Mouse (Mus musculus): ENCODE results near the gene Abat.

The Abat gene

DNA sequence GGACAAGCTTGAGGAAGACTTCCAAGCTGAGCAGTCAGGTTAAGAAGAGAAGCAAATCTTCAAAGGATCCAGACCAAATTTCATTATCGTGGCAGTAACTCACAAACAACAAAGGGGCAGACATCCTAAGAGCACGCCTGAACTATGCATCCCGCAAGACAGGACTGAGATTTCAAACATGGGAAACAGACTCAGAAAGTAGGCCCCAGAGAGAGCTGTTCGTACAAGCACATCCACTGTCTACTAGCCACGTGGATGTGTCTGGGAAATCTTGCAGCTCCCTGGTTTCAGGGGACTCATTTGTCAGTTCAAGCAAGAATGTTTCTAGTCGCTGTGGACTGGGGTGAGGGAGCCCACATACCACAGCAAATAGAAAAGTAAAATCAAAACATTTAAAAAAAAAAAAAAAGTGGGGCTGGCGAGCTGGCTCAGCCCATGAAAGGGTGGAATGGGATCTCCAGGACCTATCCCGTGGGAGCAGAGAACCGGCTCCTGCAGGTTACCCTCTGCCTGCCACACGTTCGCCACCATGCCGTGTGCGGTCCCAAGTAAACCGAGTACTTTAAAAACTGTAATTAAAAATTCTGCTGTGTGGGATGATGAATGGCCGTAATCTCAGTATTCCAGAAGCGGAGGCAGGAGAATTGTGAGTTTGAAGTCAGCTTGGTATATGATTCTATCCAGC, 11.1 kb downstream of the Abat start:
- POLR2A ChIA-PET, result interaction anchor here (0.6 to 3.2 kb wide), 36 partner anchors 9 to 297 kb away, joined by 3 to 23 read pairs (median 4); partner anchors contain the start of genes Carhsp1 (in 3 of the 4), Mettl22 (in 3 of the 4) and Abat (in 2 of the 4)
- CTCF ChIA-PET, result interaction anchor here in 2 of 4 experiments (0.7 to 1.3 kb wide), 3 partner anchors 9 to 152 kb away, joined by 5 to 6 read pairs (median 6); partner anchors contain the start of gene Mettl22 (in 1 of the 2)

GRCm38 (mm10) chr16:8525293-8525692, 12.1 kb downstream of the Abat start:
- CTCF ChIA-PET, result no interaction called here
- POLR2A ChIA-PET, result interaction anchor here in 3 of 4 experiments (0.5 to 3.2 kb wide), 13 partner anchors 8 to 238 kb away, joined by 3 to 23 read pairs (median 11); partner anchors contain the start of genes Carhsp1 (in 3 of the 3), Abat (in 2 of the 3) and Mettl22 (in 1 of the 3)

- POLR2A ChIA-PET, result interaction anchor here in 2 of 4 experiments (0.9 to 3.2 kb wide), 8 partner anchors 9 to 146 kb away, joined by 3 to 23 read pairs (median 14); partner anchors contain the start of genes Abat (in 2 of the 2), Carhsp1 (in 2 of the 2) and Mettl22 (in 1 of the 2)
These were observed 12.6 kb downstream of the Abat start for GRCm38 (mm10) chr16:8525877-8526276.

DNA sequence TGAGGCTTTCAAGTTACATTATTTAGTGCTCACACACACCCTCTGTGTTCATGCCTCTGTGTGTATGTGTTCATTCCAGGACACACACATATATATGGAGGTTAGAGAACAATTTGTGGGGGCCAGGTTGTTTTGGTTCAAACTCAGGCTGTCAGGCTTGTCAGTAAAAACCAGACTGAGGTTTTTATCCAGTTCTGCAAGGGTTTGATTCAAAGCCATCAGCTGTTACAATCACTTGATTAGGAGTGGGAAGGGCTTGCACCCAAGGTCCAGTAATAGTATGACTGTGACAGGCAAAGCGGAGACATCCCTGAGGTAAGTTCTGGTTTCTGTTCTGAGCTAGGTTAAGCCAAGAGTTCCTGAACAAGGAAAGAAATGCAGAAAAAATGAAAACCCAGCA, 16.2 kb downstream of the Abat start:
- ChIA-PET POLR2A (interaction anchor here in 3 of 4 experiments (0.8 to 1.9 kb wide), 9 partner anchors 13 to 59 kb away, joined by 3 to 7 read pairs (median 4); partner anchors contain the start of genes Abat (in 1 of the 3) and Mettl22 (in 1 of the 3)), CTCF (no interaction called here)

More at GRCm38 (mm10) chr16:8525877-8526276, 12.6 kb downstream of the Abat start:
- CTCF ChIA-PET, result no interaction called here

GRCm38 (mm10) chr16:8530018-8530417, 16.8 kb downstream of the Abat start:
- ChIA-PET CTCF (no interaction called here), POLR2A (interaction anchor here in 3 of 4 experiments (0.8 to 1.9 kb wide), 14 partner anchors 10 to 142 kb away, joined by 3 to 7 read pairs (median 4); partner anchors contain the start of genes Abat (in 1 of the 3), Carhsp1 (in 1 of the 3) and Mettl22 (in 1 of the 3))

DNA sequence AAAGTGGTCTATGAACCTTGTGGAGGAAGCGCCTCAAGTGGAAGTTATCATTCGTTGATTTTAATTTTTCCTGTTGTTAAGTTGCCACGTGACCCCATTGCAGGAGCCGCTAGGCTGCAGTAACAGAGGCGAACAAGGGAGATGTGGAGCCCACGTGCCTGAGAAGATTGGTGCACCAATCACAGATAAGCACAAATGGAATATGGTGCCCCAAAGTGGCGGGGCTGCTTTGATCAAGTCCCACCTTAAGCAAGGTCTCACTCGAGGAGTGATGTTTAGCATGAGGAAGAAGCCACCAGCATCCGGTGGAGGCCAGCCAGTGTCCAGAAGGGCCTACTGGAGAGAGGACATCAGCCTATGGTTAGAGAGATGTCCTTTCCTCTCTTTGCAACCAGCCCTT, 19.2 kb downstream of the Abat start:
- CTCF ChIA-PET, result interaction anchor here (0.7 to 1.5 kb wide), 8 partner anchors 14 to 463 kb away, joined by 3 to 7 read pairs (median 4); no protein-coding TSS in a partner anchor

GRCm38 (mm10) chr16:8532894-8533293, 19.7 kb downstream of the Abat start:
- ChIA-PET CTCF (interaction anchor here (0.6 to 1.5 kb wide), 11 partner anchors 9 to 463 kb away, joined by 3 to 14 read pairs (median 4); no protein-coding TSS in a partner anchor), POLR2A (interaction anchor here in 3 of 4 experiments (0.6 to 4.8 kb wide), 22 partner anchors 8 to 139 kb away, joined by 3 to 29 read pairs (median 6); partner anchors contain the start of genes Carhsp1 (in 3 of the 3), Mettl22 (in 2 of the 3) and Abat (in 1 of the 3))

More for the DNA sequence above, 19.2 kb downstream of the Abat start:
- POLR2A ChIA-PET, result interaction anchor here in 3 of 4 experiments (0.9 to 4.8 kb wide), 24 partner anchors 8 to 140 kb away, joined by 3 to 29 read pairs (median 6); partner anchors contain the start of genes Carhsp1 (in 3 of the 3), Mettl22 (in 2 of the 3) and Abat (in 1 of the 3)

- POLR2A ChIA-PET, result interaction anchor here in 3 of 4 experiments (0.6 to 4.8 kb wide), 22 partner anchors 8 to 238 kb away, joined by 3 to 29 read pairs (median 6); partner anchors contain the start of genes Carhsp1 (in 3 of the 3), Mettl22 (in 2 of the 3) and Abat (in 1 of the 3)
- CTCF ChIA-PET, result interaction anchor here (0.6 to 1.5 kb wide), 11 partner anchors 10 to 462 kb away, joined by 3 to 14 read pairs (median 4); no protein-coding TSS in a partner anchor
These were observed 20.2 kb downstream of the Abat start for GRCm38 (mm10) chr16:8533477-8533876.

DNA sequence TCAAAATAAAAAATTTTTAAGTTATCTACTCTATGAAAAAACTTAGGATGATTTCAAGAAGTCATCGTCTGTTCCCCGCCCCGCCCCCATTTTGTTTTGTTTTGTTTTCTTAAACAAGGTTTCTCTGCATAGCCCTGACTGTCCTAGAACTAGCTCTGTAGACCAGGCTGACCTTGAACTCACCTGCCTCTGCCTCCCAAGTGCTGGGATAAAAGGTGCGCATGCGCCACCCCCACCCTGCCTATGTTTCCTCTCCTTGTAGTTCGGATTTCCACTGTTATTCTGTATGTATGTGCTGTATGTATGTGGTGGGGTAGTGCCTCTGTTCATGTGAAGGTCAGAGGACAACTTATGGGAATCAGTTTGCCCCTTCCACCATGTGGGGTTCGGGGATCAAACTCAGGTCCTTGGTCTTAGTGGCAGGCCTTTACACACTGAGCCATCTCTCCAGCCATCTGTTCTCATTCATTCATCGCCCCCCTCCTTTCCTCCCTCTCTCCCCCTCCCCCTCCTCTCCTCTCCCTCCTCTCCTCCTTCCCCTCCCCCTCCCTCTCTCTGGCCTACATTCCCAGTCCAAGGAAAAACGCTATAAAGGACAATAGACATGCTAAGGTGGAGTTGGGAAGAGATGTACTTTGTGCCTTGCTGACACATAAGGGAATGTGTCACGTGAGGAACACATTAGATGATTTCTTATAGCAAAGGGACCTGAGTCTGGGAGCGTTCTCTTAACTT, 21.4 kb downstream of the Abat start:
- ChIA-PET POLR2A (interaction anchor here in 2 of 4 experiments (0.8 to 4.8 kb wide), 13 partner anchors 10 to 237 kb away, joined by 3 to 23 read pairs (median 6); partner anchors contain the start of gene Carhsp1 (in 1 of the 2)), CTCF (interaction anchor here in 2 of 4 experiments (0.6 to 1.2 kb wide), 2 partner anchors 75 to 544 kb away, joined by 3 to 4 read pairs; no protein-coding TSS in a partner anchor)

DNA sequence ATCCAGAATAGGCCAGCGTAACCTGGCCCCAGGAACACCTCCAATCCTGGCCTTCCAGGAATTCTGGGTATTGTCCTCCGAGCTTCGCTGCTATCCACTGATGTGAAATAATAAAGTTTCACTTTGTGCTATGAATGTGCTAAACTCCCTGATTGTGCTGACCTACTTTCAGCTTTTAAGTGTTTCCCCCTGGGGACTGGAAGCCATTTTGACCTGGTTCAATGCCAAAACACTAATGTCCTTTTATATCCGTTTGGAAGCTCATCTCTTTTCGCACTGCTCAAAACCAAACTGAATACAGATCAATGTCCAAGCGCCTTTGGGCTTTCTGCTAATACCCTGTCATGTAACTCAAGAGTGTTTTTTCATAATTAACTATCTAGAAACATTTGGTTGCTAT, 22.2 kb downstream of the Abat start:
- ChIA-PET CTCF (no interaction called here), POLR2A (interaction anchor here in 2 of 4 experiments (0.8 to 4.8 kb wide), 8 partner anchors 10 to 124 kb away, joined by 3 to 23 read pairs (median 6); no protein-coding TSS in a partner anchor)

DNA sequence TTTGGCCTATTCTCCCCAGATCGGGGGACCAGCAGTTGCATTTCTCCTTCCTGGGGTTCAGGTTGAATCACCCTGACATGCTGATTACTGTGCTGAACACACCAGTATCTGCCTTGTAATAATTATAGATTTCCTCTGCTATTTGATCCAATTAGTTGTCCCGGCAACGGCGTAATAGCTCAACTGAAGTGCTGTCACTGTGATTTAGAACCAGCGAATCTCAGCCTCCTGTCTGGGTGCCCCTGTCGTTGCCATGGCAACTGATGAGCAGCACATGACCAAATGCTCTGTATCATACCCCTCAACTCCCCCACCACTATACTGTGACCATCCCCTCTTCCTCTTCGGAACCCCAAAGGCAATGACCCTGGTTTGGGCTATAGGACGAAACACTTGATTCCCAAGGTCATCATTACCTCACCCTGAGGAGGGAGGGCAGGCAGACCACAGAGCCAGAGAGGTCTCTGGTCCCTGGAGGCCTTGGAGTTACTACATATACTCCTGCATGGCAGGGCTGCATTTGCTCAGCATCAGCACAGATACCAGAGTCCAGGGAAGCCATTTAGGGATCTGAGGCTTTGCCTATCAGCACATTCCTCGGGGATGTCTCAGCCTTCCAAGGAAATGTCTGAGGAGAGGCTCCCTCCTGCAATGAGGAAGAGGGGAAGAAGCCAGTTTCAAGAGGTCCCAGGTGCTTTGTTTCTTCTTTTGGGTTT, 26.1 kb downstream of the Abat start:
- POLR2A ChIA-PET, result interaction anchor here in 3 of 4 experiments (0.7 to 1.8 kb wide), 8 partner anchors 9 to 127 kb away, joined by 3 to 5 read pairs (median 4); no protein-coding TSS in a partner anchor

DNA sequence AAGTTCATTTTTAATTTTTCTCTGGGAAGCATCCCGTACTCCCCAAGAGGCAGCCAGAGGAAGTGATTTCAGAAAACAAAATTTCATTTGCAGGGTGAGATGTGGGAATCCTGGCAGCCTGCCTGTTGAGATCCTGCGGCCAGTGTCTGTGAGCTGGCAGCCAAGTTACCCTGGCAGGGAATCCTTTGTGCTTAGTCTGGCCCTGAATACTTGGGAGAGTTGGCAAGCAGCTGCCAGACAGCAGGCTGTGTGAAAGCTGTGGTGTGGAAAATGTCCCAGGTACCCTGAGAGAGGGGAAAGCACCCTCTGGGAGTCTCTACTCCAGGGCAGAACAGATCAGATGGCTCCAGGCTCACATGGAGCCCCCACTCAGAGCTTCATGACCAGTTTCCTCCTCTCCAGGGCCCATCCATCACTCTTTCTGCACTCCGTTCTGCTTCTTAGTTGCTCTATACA, 27.7 kb downstream of the Abat start:
- ChIA-PET POLR2A (interaction anchor here in 2 of 4 experiments (0.6 to 2.3 kb wide), 10 partner anchors 8 to 121 kb away, joined by 3 to 7 read pairs (median 4); no protein-coding TSS in a partner anchor), CTCF (no interaction called here)

More for the DNA sequence above, 26.1 kb downstream of the Abat start:
- CTCF ChIA-PET, result no interaction called here

DNA sequence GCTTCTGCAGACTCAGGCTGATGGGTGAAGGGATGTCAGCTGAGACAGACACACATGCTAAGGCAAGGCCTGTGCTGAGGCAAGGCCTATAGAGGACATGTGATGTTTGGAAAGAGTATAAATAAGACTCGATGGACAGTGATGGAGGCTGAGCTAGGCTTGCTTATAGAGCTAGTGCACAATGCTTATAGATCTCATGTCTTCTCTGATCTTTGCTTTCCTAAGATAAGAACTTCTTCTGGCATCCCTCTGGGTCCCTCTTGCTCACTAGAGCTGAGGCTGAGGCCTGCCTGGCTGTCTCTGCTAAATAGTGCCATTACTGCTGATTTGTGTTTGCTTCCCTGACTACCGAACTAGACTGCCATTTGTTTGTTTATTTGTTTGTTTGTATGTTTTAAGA, 34.6 kb downstream of the Abat start:
- CTCF ChIA-PET, result no interaction called here
- POLR2A ChIA-PET, result interaction anchor here in 2 of 4 experiments (0.6 to 2.1 kb wide), 3 partner anchors 8 to 20 kb away, joined by 3 to 5 read pairs (median 4); no protein-coding TSS in a partner anchor

- CTCF ChIA-PET, result interaction anchor here in 1 of 4 experiments (0.7 kb wide), 1 partner anchor 72 kb away, joined by 5 read pairs; no protein-coding TSS in a partner anchor
- POLR2A ChIA-PET, result interaction anchor here in 3 of 4 experiments (0.6 to 1.7 kb wide), 14 partner anchors 8 to 672 kb away, joined by 3 to 10 read pairs (median 4); partner anchors contain the start of genes Carhsp1 (in 1 of the 3) and Mettl22 (in 1 of the 3)
These were observed 36.3 kb downstream of the Abat start for GRCm38 (mm10) chr16:8549506-8549905.

DNA sequence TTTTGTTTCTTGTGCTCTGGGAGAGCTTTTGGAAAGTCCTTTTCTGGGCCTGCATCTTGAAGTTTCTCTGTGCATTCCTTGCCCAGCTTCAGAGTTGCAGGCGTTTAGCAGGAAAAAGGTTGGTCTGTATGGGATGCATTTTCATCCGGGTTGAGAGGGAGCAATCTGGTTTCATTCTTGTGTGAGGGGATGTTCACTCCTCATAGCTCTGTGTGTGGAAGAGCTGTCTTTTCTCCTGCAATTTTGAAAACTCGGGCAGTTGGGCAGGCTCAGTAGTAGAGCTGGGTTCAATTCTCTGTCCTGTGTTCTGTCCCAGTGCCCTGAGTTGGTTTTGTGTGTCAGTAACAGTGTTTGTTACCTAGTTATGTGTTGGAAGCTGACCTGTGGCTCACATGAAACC, 41.1 kb downstream of the Abat start:
- POLR2A ChIA-PET, result interaction anchor here in 3 of 4 experiments (0.8 to 3.8 kb wide), 10 partner anchors 7 to 79 kb away, joined by 3 to 26 read pairs (median 4); no protein-coding TSS in a partner anchor
- CTCF ChIA-PET, result interaction anchor here in 1 of 4 experiments (0.8 kb wide), 1 partner anchor 9 kb away, joined by 3 read pairs; no protein-coding TSS in a partner anchor

DNA sequence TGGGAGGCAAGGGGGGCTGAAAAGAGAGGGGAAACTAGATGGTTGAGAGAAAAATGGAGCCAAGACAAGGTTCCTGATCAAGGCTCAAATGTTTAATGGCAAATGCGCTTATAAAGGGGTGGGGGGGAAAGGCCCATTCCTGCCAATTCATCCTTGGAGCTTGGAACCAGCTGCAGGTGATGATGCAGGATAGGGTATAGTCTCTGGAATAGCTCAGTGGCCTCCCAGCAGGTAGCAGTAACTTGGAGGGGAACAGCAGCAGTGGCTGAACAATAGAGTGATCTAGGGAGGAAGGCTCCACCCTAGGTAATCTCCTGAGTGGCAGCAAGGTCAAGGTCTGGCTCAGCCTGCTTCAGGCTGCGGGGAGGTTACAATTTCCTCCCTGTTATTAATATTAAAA, 41.5 kb downstream of the Abat start:
- ChIA-PET POLR2A (interaction anchor here in 2 of 4 experiments (0.8 to 3.8 kb wide), 9 partner anchors 7 to 79 kb away, joined by 3 to 26 read pairs (median 4); no protein-coding TSS in a partner anchor), CTCF (interaction anchor here in 1 of 4 experiments (0.6 to 0.8 kb wide), 2 partner anchors 10 to 328 kb away, joined by 3 read pairs; no protein-coding TSS in a partner anchor)
